Mouse (Mus musculus): ENCODE data around the gene Lrrc46. TPM values are rescaled to one million over a fixed set of nuclear protein-coding genes. Genes with fewer than 3 reads are reported as not detected.
A peak's percentile ranks its signal among the peaks of the same experiment; 100 is the strongest.

Gene Lrrc46
- polyA plus RNA-seq, 1 experiment from 2014 or later, result 3.8 TPM

GRCm38 (mm10) chr11:97066656-97067360, 25.6 kb upstream of the Lrrc46 start:
- Histone ChIP-seq H3K9ac (no peak overlapping the region), H3K27ac (no peak overlapping the region), H3K9me3 (no peaks in the 10 kb centered on the region), H3K27me3 (replicated peaks) (no peaks in the 10 kb centered on the region), H3K4me3 (no peak overlapping the region), H3K36me3 (replicated peaks) (peaks cover 9% of the 10 kb centered on the region; the same call in 1 of the 2 replicates), H3K4me1 (no peaks in the 10 kb centered on the region), H3K4me2 (no peak overlapping the region)
- WGBS, result 47% methylated on average over 22 of the region's 22 CpGs
- no peak; the same call in 1 of the 2 replicates for ATAC-seq (replicated peaks)

- Histone ChIP-seq H3K27ac (no peak overlapping the region), H3K9me3 (no peaks in the 10 kb centered on the region), H3K9ac (no peak overlapping the region), H3K4me3 (no peak overlapping the region), H3K27me3 (replicated peaks) (no peaks in the 10 kb centered on the region), H3K4me1 (no peaks in the 10 kb centered on the region), H3K4me2 (no peak overlapping the region), H3K36me3 (replicated peaks) (peaks cover 9% of the 10 kb centered on the region; the same call in 1 of the 2 replicates)
- 89% methylated on average over 12 of the region's 12 CpGs for WGBS
- ATAC-seq (replicated peaks), result no peak
These were observed 24.5 kb upstream of the Lrrc46 start for GRCm38 (mm10) chr11:97065538-97066295.

GRCm38 (mm10) chr11:97063921-97064295, 22.7 kb upstream of the Lrrc46 start:
- Histone ChIP-seq H3K4me1 (no peaks in the 10 kb centered on the region), H3K36me3 (replicated peaks) (peaks cover 12% of the 10 kb centered on the region; the same call in 1 of the 2 replicates), H3K4me2 (no peak overlapping the region), H3K27me3 (replicated peaks) (no peaks in the 10 kb centered on the region), H3K9ac (no peak overlapping the region), H3K27ac (peak overlapping the region; percentile 65; the same call in 1 of the 2 replicates), H3K9me3 (no peaks in the 10 kb centered on the region), H3K4me3 (no peak overlapping the region)
- WGBS, result 86% methylated on average over 3 of the region's 3 CpGs
- ATAC-seq (replicated peaks), result no peak

- peak overlapping the region; percentile 65 for H3K27ac ChIP-seq
- ATAC-seq (replicated peaks), result no peak
- WGBS, result 20% methylated on average over 9 of the region's 9 CpGs
These were observed 22.2 kb upstream of the Lrrc46 start for GRCm38 (mm10) chr11:97063274-97063920.

GRCm38 (mm10) chr11:97052219-97052646, 11.0 kb upstream of the Lrrc46 start:
- no peak for ATAC-seq (replicated peaks)

More at GRCm38 (mm10) chr11:97063274-97063920, 22.2 kb upstream of the Lrrc46 start:
- Histone ChIP-seq H3K36me3 (replicated peaks) (peaks cover 10% of the 10 kb centered on the region; the same call in 1 of the 2 replicates), H3K9me3 (no peaks in the 10 kb centered on the region), H3K4me1 (no peaks in the 10 kb centered on the region), H3K27me3 (replicated peaks) (no peaks in the 10 kb centered on the region), H3K4me2 (no peak overlapping the region), H3K9ac (no peak overlapping the region), H3K4me3 (no peak overlapping the region)

GRCm38 (mm10) chr11:97050944-97051586, 9.9 kb upstream of the Lrrc46 start:
- H3K4me1 ChIP-seq, result peaks cover 27% of the 10 kb centered on the region
- peak; percentile 59 for ATAC-seq (replicated peaks)
- no peaks in the 10 kb centered on the region for H3K9me3 ChIP-seq
- peak overlapping the region; percentile 67 for H3K27ac ChIP-seq
- H3K27me3 ChIP-seq (replicated peaks), result no peaks in the 10 kb centered on the region
- peak overlapping the region; percentile 79 for H3K9ac ChIP-seq
- peak overlapping the region; percentile 96 for H3K4me2 ChIP-seq
- H3K4me3 ChIP-seq, result peak overlapping the region; percentile 61
- H3K36me3 ChIP-seq (replicated peaks), result peaks cover 25% of the 10 kb centered on the region; the same call in 1 of the 2 replicates
- WGBS, result 18% methylated on average over 13 of the region's 13 CpGs

More at GRCm38 (mm10) chr11:97052219-97052646, 11.0 kb upstream of the Lrrc46 start:
- Histone ChIP-seq H3K27ac (no peak overlapping the region), H3K27me3 (replicated peaks) (no peaks in the 10 kb centered on the region), H3K4me2 (no peak overlapping the region), H3K4me1 (peaks cover 27% of the 10 kb centered on the region), H3K36me3 (replicated peaks) (peaks cover 30% of the 10 kb centered on the region; the same call in 1 of the 2 replicates), H3K9me3 (no peaks in the 10 kb centered on the region), H3K9ac (no peak overlapping the region), H3K4me3 (no peak overlapping the region)
- 34% methylated on average over 11 of the region's 11 CpGs for WGBS

GRCm38 (mm10) chr11:97050216-97050943, 9.2 kb upstream of the Lrrc46 start, which contains the start of gene Osbpl7:
Gene Osbpl7, plus strand, starts transcription at chr11:97050628.
- ATAC-seq (replicated peaks), result peak; percentile 86
- no peaks in the 10 kb centered on the region for H3K27me3 ChIP-seq (replicated peaks)
- H3K4me3 ChIP-seq, result peak within 1 kb of the TSS; percentile 61
- peak within 1 kb of the TSS; percentile 67 for H3K27ac ChIP-seq
- H3K9ac ChIP-seq, result peak within 1 kb of the TSS; percentile 79
- WGBS, result 6% methylated on average over 18 of the region's 18 CpGs
- H3K36me3 ChIP-seq (replicated peaks), result peaks cover 19% of the 10 kb centered on the region; the same call in 1 of the 2 replicates
- H3K9me3 ChIP-seq, result no peaks in the 10 kb centered on the region
- peaks cover 27% of the 10 kb centered on the region for H3K4me1 ChIP-seq
- peak within 1 kb of the TSS; percentile 96 for H3K4me2 ChIP-seq

- Histone ChIP-seq H3K36me3 (replicated peaks) (peaks cover 11% of the 10 kb centered on the region; the same call in 1 of the 2 replicates), H3K4me2 (no peak overlapping the region), H3K9ac (no peak overlapping the region), H3K27me3 (replicated peaks) (no peaks in the 10 kb centered on the region), H3K4me3 (no peak overlapping the region), H3K4me1 (peaks cover 27% of the 10 kb centered on the region), H3K9me3 (no peaks in the 10 kb centered on the region), H3K27ac (no peak overlapping the region)
- ATAC-seq (replicated peaks), result no peak
- 77% methylated on average over 6 of the region's 6 CpGs for WGBS
These were observed 8.4 kb upstream of the Lrrc46 start for GRCm38 (mm10) chr11:97049492-97050085.

GRCm38 (mm10) chr11:97048090-97048650, 7.0 kb upstream of the Lrrc46 start:
- H3K36me3 ChIP-seq (replicated peaks), result no peaks in the 10 kb centered on the region
- no peaks in the 10 kb centered on the region for H3K9me3 ChIP-seq
- H3K4me3 ChIP-seq, result no peak overlapping the region
- WGBS, result 83% methylated on average over 8 of the region's 8 CpGs
- no peak overlapping the region for H3K4me2 ChIP-seq
- no peaks in the 10 kb centered on the region for H3K27me3 ChIP-seq (replicated peaks)
- peaks cover 27% of the 10 kb centered on the region for H3K4me1 ChIP-seq
- H3K9ac ChIP-seq, result no peak overlapping the region
- ATAC-seq (replicated peaks), result no peak
- H3K27ac ChIP-seq, result no peak overlapping the region

- Histone ChIP-seq H3K27me3 (replicated peaks) (no peaks in the 10 kb centered on the region), H3K9me3 (no peaks in the 10 kb centered on the region), H3K27ac (no peak overlapping the region), H3K4me2 (no peak overlapping the region), H3K4me3 (no peak overlapping the region), H3K9ac (no peak overlapping the region), H3K36me3 (replicated peaks) (no peaks in the 10 kb centered on the region), H3K4me1 (peaks cover 21% of the 10 kb centered on the region)
- ATAC-seq (replicated peaks), result no peak
- WGBS, result 81% methylated on average over 7 of the region's 7 CpGs
These were observed 4.7 kb upstream of the Lrrc46 start for GRCm38 (mm10) chr11:97045861-97046260.

- 96% methylated on average over 8 of the region's 8 CpGs for WGBS
- peaks cover 15% of the 10 kb centered on the region for H3K4me1 ChIP-seq
- H3K27ac ChIP-seq, result no peak overlapping the region
- no peaks in the 10 kb centered on the region for H3K27me3 ChIP-seq (replicated peaks)
- no peaks in the 10 kb centered on the region for H3K9me3 ChIP-seq
- H3K4me3 ChIP-seq, result no peak overlapping the region
- no peak overlapping the region for H3K9ac ChIP-seq
- no peak overlapping the region for H3K4me2 ChIP-seq
- no peak for ATAC-seq (replicated peaks)
- no peaks in the 10 kb centered on the region for H3K36me3 ChIP-seq (replicated peaks)
These were observed 3.7 kb upstream of the Lrrc46 start for GRCm38 (mm10) chr11:97044902-97045301.

Data from midbrain, embryonic 15.5 days (tissue).